11 mouse cellular contexts compared by ENCODE assay signal in genomic region chr3:62352071-62352470, GRCm38 (mm10).
"Had no signal": no experiment of that assay in that cellular context is flagged by ENCODE, and none has a peak within 500 bp of the region (broad histone marks: within the 10 kb centered on the region; RNA-seq: fewer than 3 reads in every experiment).

No protein-coding gene starts in this region.

- DNase-seq: liver, postnatal 0 days; lung, adult 2 months; midbrain, embryonic 14.5 days; retina, postnatal 1 day; right cerebral cortex, adult 18-20 months; right cerebral cortex, postnatal 25 days; right cerebral cortex, postnatal 4 days; spleen, adult 18-20 months; thymus, adult 18-20 months; thymus, postnatal 14 days; thymus, postnatal 36 days had no signal
